Mouse (Mus musculus) midbrain, embryonic 16.5 days (tissue): ENCODE measurements around the gene Gsap. TPM values are rescaled to one million over a fixed set of nuclear protein-coding genes. Genes with fewer than 3 reads are reported as not detected.

Experiments used
- ATAC-seq: fragments of 200-750 bp; cut with Nextera tagmentation; 2 replicates; pipeline ENCODE4 v1.8.0; 2017; ENCODE audit warnings: moderate TSS enrichment
- H3K27ac ChIP-seq: fragments of 300-500 bp; sonication (generic); 2 replicates; pipeline ENCODE4 v1.5.1; 2014; ENCODE audit warnings: mild to moderate bottlenecking, low read length, mixed read lengths
- H3K27me3 ChIP-seq: fragments of 300-500 bp; sonication (generic); 2 replicates; pipeline ENCODE4 v1.6.1; 2014; ENCODE audit warnings: low read depth, low read length, mixed read lengths; ENCODE audit not compliant: control insufficient read depth, insufficient read depth
- H3K36me3 ChIP-seq: fragments of 300-500 bp; sonication (generic); 2 replicates; pipeline ENCODE4 v1.6.1; 2014; ENCODE audit warnings: mild to moderate bottlenecking, low read length, moderate library complexity, mixed read lengths; ENCODE audit not compliant: control insufficient read depth, insufficient read depth
- H3K4me1 ChIP-seq: fragments of 300-500 bp; sonication (generic); 2 replicates; pipeline ENCODE4 v1.6.1; 2014; ENCODE audit warnings: mild to moderate bottlenecking, low read length, mixed read lengths; ENCODE audit not compliant: control insufficient read depth, insufficient read depth
- H3K4me2 ChIP-seq: fragments of 300-500 bp; sonication (generic); 2 replicates; pipeline ENCODE4 v1.6.1; 2014; ENCODE audit warnings: mild to moderate bottlenecking, low read length, mixed read lengths
- H3K4me3 ChIP-seq: fragments of 300-500 bp; sonication (generic); 2 replicates; pipeline ENCODE4 v1.5.1; 2014; ENCODE audit warnings: low read depth, mild to moderate bottlenecking, low read length, moderate library complexity, mixed read lengths
- H3K9ac ChIP-seq: fragments of 300-500 bp; sonication (generic); 2 replicates; pipeline ENCODE4 v1.6.1; 2014; ENCODE audit warnings: low read depth, low read length, mixed read lengths
- H3K9me3 ChIP-seq: fragments of 300-500 bp; sonication (generic); replicated peaks from 2 replicates; pipeline ENCODE4 v1.6.1; 2014; ENCODE audit warnings: mild to moderate bottlenecking, low read length, mixed read lengths; ENCODE audit not compliant: control insufficient read depth, poor library complexity, severe bottlenecking
- WGBS: fragments of 180-500 bp; shearing (Covaris S2); extraction: QIAGEN DNeasy Blood & Tissue Kit; methylation state at CpG from one replicate; pipeline ENCODE4 v1.1.7; 2014; 5-methylcytosine and 5-hydroxymethylcytosine counted together
- polyA plus RNA-seq: library from polyadenylated mRNA; unstranded; fragments of >200 nt; fragmentation: Nextera tagmentation; extraction: Ambion mirVana; gene quantifications from 2 replicates; pipeline ENCODE4 v1.2.1, GENCODE M21; 2015

Gene Gsap
- polyA plus RNA-seq, 1 experiment from 2014 or later, result 12.4 TPM

- Histone ChIP-seq H3K27me3 (no peaks in the 10 kb centered on the region), H3K36me3 (no peaks in the 10 kb centered on the region), H3K9ac (no peak overlapping the region), H3K27ac (no peak overlapping the region), H3K9me3 (no peaks in the 10 kb centered on the region), H3K4me1 (no peaks in the 10 kb centered on the region), H3K4me2 (no peak overlapping the region), H3K4me3 (no peak overlapping the region)
- no peak for ATAC-seq
Measured at GRCm38 (mm10) chr5:21351678-21352077, 165.6 kb downstream of the Gsap start.

DNA sequence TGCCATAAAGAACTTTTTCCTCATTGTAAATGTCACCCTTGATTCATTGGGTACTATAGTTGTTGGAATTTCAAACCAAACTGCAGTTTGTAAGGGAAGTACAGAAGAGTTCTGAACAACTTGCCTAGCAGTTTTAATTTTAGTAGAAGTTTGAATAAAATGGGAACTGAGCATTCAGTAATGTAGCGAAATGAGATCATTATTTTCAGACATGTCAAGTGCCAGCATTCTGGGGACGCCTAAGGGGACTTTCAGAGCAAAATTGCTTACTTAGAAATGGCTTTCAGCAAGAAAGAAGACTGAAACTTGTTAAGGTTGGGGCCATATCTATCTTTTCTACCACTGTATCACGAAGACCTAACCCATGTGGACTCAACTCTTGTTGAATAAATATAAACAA lies 172.6 kb downstream of the Gsap start:
- no peaks in the 10 kb centered on the region for H3K27me3 ChIP-seq
- H3K27ac ChIP-seq, result no peak overlapping the region
- H3K9me3 ChIP-seq, result 0 out of 2 replicates have a peak, but pooled peaks cover 3% of the 10 kb centered on the region
- H3K4me3 ChIP-seq, result no peak overlapping the region
- 83% methylated on average over 3 of the region's 3 CpGs for WGBS
- no peak overlapping the region for H3K9ac ChIP-seq
- H3K4me2 ChIP-seq, result no peak overlapping the region
- H3K4me1 ChIP-seq, result no peaks in the 10 kb centered on the region
- no peak for ATAC-seq
- H3K36me3 ChIP-seq, result no peaks in the 10 kb centered on the region

GRCm38 (mm10) chr5:21363343-21363742 lies 177.3 kb downstream of the Gsap start:
- 90% methylated on average over 3 of the region's 3 CpGs for WGBS
- Histone ChIP-seq H3K36me3 (no peaks in the 10 kb centered on the region), H3K4me3 (no peak overlapping the region), H3K9ac (no peak overlapping the region), H3K4me2 (no peak overlapping the region), H3K27me3 (no peaks in the 10 kb centered on the region), H3K4me1 (no peaks in the 10 kb centered on the region), H3K27ac (no peak overlapping the region), H3K9me3 (0 out of 2 replicates have a peak, but pooled peaks cover 3% of the 10 kb centered on the region)
- ATAC-seq, result no peak

Other genes starting within 250 kb of the Gsap start
- gene Rsbn1l, start 229.9 kb upstream of the Gsap start, polyA plus RNA-seq, result 4.3 and 4.9 TPM in 2 replicates
- 22.5 and 23.5 TPM in 2 replicates for gene Ptpn12, start 130.3 kb upstream of the Gsap start, polyA plus RNA-seq
- gene Fgl2, start 186.4 kb downstream of the Gsap start, polyA plus RNA-seq, result 1.9 and 2.3 TPM in 2 replicates
- 0.67 and 0.90 TPM in 2 replicates for gene Ccdc146, start 238.4 kb downstream of the Gsap start, polyA plus RNA-seq
- 10.0 and 11.0 TPM in 2 replicates for gene Fam185a, start 238.7 kb downstream of the Gsap start, polyA plus RNA-seq